In genomic region chr6:38144161-38144998, GRCm38 (mm10) we compare ENCODE assay signal across 8 mouse cellular contexts. TPM values are rescaled to one million over a fixed set of nuclear protein-coding genes. Genes with fewer than 3 reads are reported as not detected.
DNase-seq lines count a peak whose midpoint lies in the region; ATAC-seq and TF ChIP-seq lines count a peak whose summit lies in the region.
"Had no signal": no experiment of that assay in that cellular context is flagged by ENCODE, and none has a peak within 500 bp of the region (broad histone marks: within the 10 kb centered on the region; RNA-seq: fewer than 3 reads in every experiment).

No protein-coding gene starts in this region.

- H3K9me3 ChIP-seq in embryonic facial prominence, embryonic 13.5 days, result no peaks in the 10 kb centered on the region
- no peaks in the 10 kb centered on the region for H3K9me3 ChIP-seq in liver, postnatal 0 days (ENCODE audit: low read length)
- no peaks in the 10 kb centered on the region for H3K9me3 ChIP-seq in midbrain, postnatal 0 days (ENCODE audit: low read length)
- no peaks in the 10 kb centered on the region for H3K9me3 ChIP-seq in midbrain, embryonic 10.5 days (replicated peaks)

- no peak for TF ChIP-seq EP300 in liver, postnatal 0 days (IDR thresholded peaks at IDR 0.05; ENCODE audit: low read depth)

- no peak overlapping the region for H3K4me3 ChIP-seq in embryonic facial prominence, embryonic 13.5 days
- no peak overlapping the region for H3K4me3 ChIP-seq in liver, postnatal 0 days (ENCODE audit: low read depth, low read length)
- no peak overlapping the region for H3K4me3 ChIP-seq in midbrain, postnatal 0 days (ENCODE audit: low read depth, low read length)
- no peak overlapping the region for H3K4me3 ChIP-seq in midbrain, embryonic 10.5 days

- no peak overlapping the region for H3K4me2 ChIP-seq in embryonic facial prominence, embryonic 13.5 days
- H3K4me2 ChIP-seq in liver, postnatal 0 days (ENCODE audit: low read depth, low read length), result no peak overlapping the region
- H3K4me2 ChIP-seq in midbrain, postnatal 0 days (ENCODE audit: low read depth, low read length, poor library complexity, severe bottlenecking), result no peak overlapping the region

- 39% methylated on average over 9 of the region's 9 CpGs for WGBS in embryonic facial prominence, embryonic 13.5 days
- WGBS in liver, postnatal 0 days (ENCODE audit: insufficient replicate concordance), result 54% methylated on average over 9 of the region's 9 CpGs
- WGBS in midbrain, postnatal 0 days, result 75% methylated on average over 9 of the region's 9 CpGs
- WGBS in midbrain, embryonic 10.5 days, result 86% methylated on average over 9 of the region's 9 CpGs

- DNase-seq in ZHBTc4 (ENCODE audit: low read depth, low spot score), result peak; percentile 54
- DNase-seq in heart, postnatal 4 days, result peak; percentile 76
- DNase-seq in liver, postnatal 0 days, result no peak
- no peak for DNase-seq in midbrain, postnatal 0 days (ENCODE audit: low spot score)
- DNase-seq in midbrain, embryonic 10.5 days (ENCODE audit: low spot score), result no peak

- ATAC-seq in embryonic facial prominence, embryonic 13.5 days (ENCODE audit: insufficient number of reproducible peaks, insufficient read depth, low FRiP score, low TSS enrichment, low read depth), result no peak
- peak; percentile 19; the same call in 1 of the 2 replicates for ATAC-seq in liver, postnatal 0 days
- no peak for ATAC-seq in midbrain, postnatal 0 days (ENCODE audit: low FRiP score)
- ATAC-seq in granulocyte monocyte progenitor cell, adult 5-6 weeks (replicated peaks; ENCODE audit: poor library complexity, severe bottlenecking), result no peak

- H3K9ac ChIP-seq in embryonic facial prominence, embryonic 13.5 days, result no peak overlapping the region
- H3K9ac ChIP-seq in liver, postnatal 0 days (replicated peaks), result no peak overlapping the region
- H3K9ac ChIP-seq in midbrain, postnatal 0 days (replicated peaks; ENCODE audit: low read length, poor library complexity, severe bottlenecking), result no peak overlapping the region

- H3K36me3 ChIP-seq in embryonic facial prominence, embryonic 13.5 days, result peaks cover 62% of the 10 kb centered on the region
- no peaks in the 10 kb centered on the region for H3K36me3 ChIP-seq in liver, postnatal 0 days (replicated peaks; ENCODE audit: insufficient read depth, low read length)
- H3K36me3 ChIP-seq in midbrain, postnatal 0 days (ENCODE audit: insufficient read depth, low read length), result peaks cover 50% of the 10 kb centered on the region
- H3K36me3 ChIP-seq in midbrain, embryonic 10.5 days, result peaks cover 69% of the 10 kb centered on the region

- H3K4me1 ChIP-seq in embryonic facial prominence, embryonic 13.5 days, result peaks cover 23% of the 10 kb centered on the region
- H3K4me1 ChIP-seq in liver, postnatal 0 days (ENCODE audit: insufficient read depth), result peaks cover 5% of the 10 kb centered on the region; the same call in 1 of the 2 replicates
- H3K4me1 ChIP-seq in midbrain, postnatal 0 days (ENCODE audit: insufficient read depth, low read length), result no peaks in the 10 kb centered on the region
- H3K4me1 ChIP-seq in midbrain, embryonic 10.5 days, result peaks cover 3% of the 10 kb centered on the region; the same call in 1 of the 2 replicates

- TF ChIP-seq CTCF in liver, postnatal 0 days (IDR thresholded peaks at IDR 0.05; ENCODE audit: low read depth), result no peak
- TF ChIP-seq CTCF in midbrain, postnatal 0 days (IDR thresholded peaks at IDR 0.05), result no peak

- H3K27me3 ChIP-seq in embryonic facial prominence, embryonic 13.5 days, result no peaks in the 10 kb centered on the region
- no peaks in the 10 kb centered on the region for H3K27me3 ChIP-seq in liver, postnatal 0 days (ENCODE audit: insufficient read depth, low read length)
- no peaks in the 10 kb centered on the region for H3K27me3 ChIP-seq in midbrain, postnatal 0 days (ENCODE audit: insufficient read depth, low read length)
- no peaks in the 10 kb centered on the region for H3K27me3 ChIP-seq in midbrain, embryonic 10.5 days (ENCODE audit: low read depth, poor library complexity, severe bottlenecking)

- H3K27ac ChIP-seq in embryonic facial prominence, embryonic 13.5 days, result peak overlapping the region; percentile 86
- H3K27ac ChIP-seq in liver, postnatal 0 days (ENCODE audit: low read depth), result no peak overlapping the region
- no peak overlapping the region for H3K27ac ChIP-seq in midbrain, postnatal 0 days (ENCODE audit: low read depth, low read length)
- H3K27ac ChIP-seq in midbrain, embryonic 10.5 days (replicated peaks), result no peak overlapping the region

RNA-seq across cellular contexts. Expression of gene Atp6v0a4, which starts 20.0 kb away (rescaled TPM):
- 1.1 and 1.3 TPM in 2 replicates for polyA plus RNA-seq in embryonic facial prominence, embryonic 13.5 days (2015; fragmentation: Nextera tagmentation; extraction: Ambion mirVana)
- 1 to 10 TPM; 2.1 to 2.9 TPM for total RNA-seq in heart, postnatal 4 days (2021)
- 0.05 TPM in 2 replicates for polyA plus RNA-seq in liver, postnatal 0 days (2015; fragmentation: Nextera tagmentation; extraction: Ambion mirVana)
- total RNA-seq in midbrain, postnatal 0 days (2014; rRNA removed), result 0.09 and 0.27 TPM in 2 replicates
- 0.26 and 0.30 TPM in 2 replicates for polyA plus RNA-seq in midbrain, postnatal 0 days (2015; fragmentation: Nextera tagmentation; extraction: Ambion mirVana)
- total RNA-seq in granulocyte monocyte progenitor cell, adult 5-6 weeks (2014; fragmentation: Nextera tagmentation), result not detected in 2 replicates
- not detected in 2 replicates for total RNA-seq in granulocyte monocyte progenitor cell, adult 5-6 weeks (2017)
- not detected in 2 replicates for polyA plus RNA-seq in midbrain, embryonic 10.5 days (2016; fragmentation: Nextera tagmentation; extraction: Ambion mirVana)

RNA-seq across cellular contexts. Expression of gene Tmem213, which starts 35.3 kb away (rescaled TPM):
- 2.1 and 3.8 TPM in 2 replicates for polyA plus RNA-seq in embryonic facial prominence, embryonic 13.5 days (2015; fragmentation: Nextera tagmentation; extraction: Ambion mirVana)
- not detected for total RNA-seq in heart, postnatal 4 days (2021)
- polyA plus RNA-seq in liver, postnatal 0 days (2015; fragmentation: Nextera tagmentation; extraction: Ambion mirVana), result not detected in 2 replicates
- total RNA-seq in midbrain, postnatal 0 days (2014; rRNA removed), result not detected in 2 replicates
- 0.26 TPM in 1 of 2 replicates, not detected in the other for polyA plus RNA-seq in midbrain, postnatal 0 days (2015; fragmentation: Nextera tagmentation; extraction: Ambion mirVana)
- not detected in 2 replicates for total RNA-seq in granulocyte monocyte progenitor cell, adult 5-6 weeks (2014; fragmentation: Nextera tagmentation)
- total RNA-seq in granulocyte monocyte progenitor cell, adult 5-6 weeks (2017), result not detected in 2 replicates
- not detected in 2 replicates for polyA plus RNA-seq in midbrain, embryonic 10.5 days (2016; fragmentation: Nextera tagmentation; extraction: Ambion mirVana)
- polyA plus RNA-seq: cerebellum, adult 2 months had no signal

Comparison
In these comparisons a context has a peak if more than half of its experiments do, and no peak if none do; other contexts are left out.
1. DNase-seq: peak in ZHBTc4 (single experiment) and heart, postnatal 4 days (single experiment); none in liver, postnatal 0 days (single experiment), midbrain, postnatal 0 days (single experiment) and midbrain, embryonic 10.5 days (single experiment).